Mouse (Mus musculus): ENCODE results near the gene Il15.

- TF ChIP-seq POLR2A (IDR thresholded peaks at IDR 0.05; ENCODE audit: borderline replicate concordance, control insufficient read depth, low read depth, low read length) (no peak), CTCF (IDR thresholded peaks at IDR 0.05; ENCODE audit: control insufficient read depth, insufficient read depth, low read length) (no peak)
Measured at GRCm38 (mm10) chr8:82400376-82400775, 2.6 kb downstream of the Il15 start.
